Mouse (Mus musculus) spleen, adult 2 months (tissue): Measurements from ENCODE around the gene Aars2. TPM values are rescaled to one million over a fixed set of nuclear protein-coding genes. Genes with fewer than 3 reads are reported as not detected.

Experiments used
- DNase-seq, 2 experiments: peaks; one replicate each; pipeline versions ENCODE4 v3.0.0 to v3.0.0-alpha.2; 2012 to 2021; ENCODE audit warnings: low spot score in 2 of 2, low read depth in 1 of 2
- H3K27ac ChIP-seq: fragments of 200-500 bp; 2 replicates; pipeline ENCODE4 v1.5.1; 2012; ENCODE audit warnings: low read length, inconsistent platforms; ENCODE audit not compliant: insufficient read depth
- H3K27me3 ChIP-seq: fragments of 200-500 bp; 2 replicates; pipeline ENCODE4 v1.6.1; 2012; ENCODE audit warnings: mild to moderate bottlenecking, moderate library complexity, low read length, inconsistent platforms; ENCODE audit not compliant: control insufficient read depth, insufficient read depth
- H3K36me3 ChIP-seq: fragments of 200-500 bp; 2 replicates; pipeline ENCODE4 v1.6.1; 2012; ENCODE audit warnings: mild to moderate bottlenecking, low read length, inconsistent platforms; ENCODE audit not compliant: control insufficient read depth, insufficient read depth
- H3K4me1 ChIP-seq: fragments of 200-500 bp; 2 replicates; pipeline ENCODE4 v1.6.1; 2011; ENCODE audit warnings: inconsistent platforms; ENCODE audit not compliant: control insufficient read depth, insufficient read depth, insufficient read length
- H3K4me3 ChIP-seq: fragments of 200-500 bp; 2 replicates; pipeline ENCODE4 v1.5.1; 2011; ENCODE audit warnings: mild to moderate bottlenecking, inconsistent platforms; ENCODE audit not compliant: insufficient read depth, insufficient read length; ENCODE audit errors: extremely low read depth
- CTCF ChIP-seq: fragments of 200-500 bp; IDR thresholded peaks from 2 replicates; pipeline ENCODE4 v1.5.1; 2011; ENCODE audit warnings: mild to moderate bottlenecking, inconsistent platforms; ENCODE audit not compliant: insufficient read depth, insufficient read length, insufficient replicate concordance; ENCODE audit errors: extremely low read depth
- POLR2A ChIP-seq: fragments of 200-500 bp; IDR thresholded peaks from 2 replicates; pipeline ENCODE4 v1.6.1; 2011; ENCODE audit warnings: low read depth, low read length, inconsistent platforms
- WGBS: fragments of 180-500 bp; shearing (Covaris S2); methylation state at CpG from one replicate; pipeline ENCODE4 v1.1.7; 2018; 5-methylcytosine and 5-hydroxymethylcytosine counted together
- polyA plus RNA-seq: library from polyadenylated mRNA; depleted of rRNA; stranded (reverse); fragments of >200 nt; gene quantifications from 2 replicates; pipeline ENCODE4 v1.2.3, GENCODE M21; 2012

Aars2 gene
- polyA plus RNA-seq, 1 experiment, result 11.9 TPM

GRCm38 (mm10) chr17:45563655-45564530 lies 57.3 kb downstream of the Aars2 start, which contains the start of gene Slc35b2:
TSS of gene Slc35b2 (plus strand) at chr17:45563874.
- DNase-seq, result peak in 1 of 2 experiments; percentile 85
- TF ChIP-seq POLR2A, result peak; percentile 25
- TF ChIP-seq CTCF, result peak; percentile 83
- WGBS, result under 1% methylated on average over 46 of the region's 61 CpGs
- H3K27ac ChIP-seq, result peak within 1 kb of the TSS; percentile 84
- peak within 1 kb of the TSS; percentile 81 for H3K4me3 ChIP-seq
- H3K4me1 ChIP-seq, result peaks cover 5% of the 10 kb centered on the region
- H3K36me3 ChIP-seq, result peaks cover 42% of the 10 kb centered on the region
- H3K27me3 ChIP-seq, result no peaks in the 10 kb centered on the region

- Histone ChIP-seq H3K27me3 (no peaks in the 10 kb centered on the region), H3K36me3 (peaks cover 45% of the 10 kb centered on the region), H3K27ac (peak overlapping the region; percentile 84), H3K4me3 (peak overlapping the region; percentile 81), H3K4me1 (no peaks in the 10 kb centered on the region; the same call in none of the 2 replicates)
- TF ChIP-seq POLR2A (no peak), CTCF (no peak)
- WGBS, result 21% methylated on average over 18 of the region's 18 CpGs
- no peak for DNase-seq
These were observed 58.0 kb downstream of the Aars2 start for GRCm38 (mm10) chr17:45564531-45565084.

GRCm38 (mm10) chr17:45565103-45565502 lies 58.5 kb downstream of the Aars2 start:
- Histone ChIP-seq H3K4me3 (no peak overlapping the region), H3K36me3 (peaks cover 49% of the 10 kb centered on the region), H3K4me1 (no peaks in the 10 kb centered on the region; the same call in none of the 2 replicates), H3K27ac (no peak overlapping the region), H3K27me3 (no peaks in the 10 kb centered on the region)
- TF ChIP-seq POLR2A, result no peak
- TF ChIP-seq CTCF, result no peak
- WGBS, result 95% methylated on average over 11 of the region's 11 CpGs
- no peak for DNase-seq

GRCm38 (mm10) chr17:45566031-45566359 lies 59.4 kb downstream of the Aars2 start:
- no peaks in the 10 kb centered on the region; the same call in none of the 2 replicates for H3K4me1 ChIP-seq
- WGBS, result 69% methylated on average over 1 of the region's 1 CpGs
- TF ChIP-seq POLR2A, result no peak
- no peak for TF ChIP-seq CTCF
- H3K27me3 ChIP-seq, result no peaks in the 10 kb centered on the region
- H3K27ac ChIP-seq, result no peak overlapping the region
- no peak for DNase-seq
- no peak overlapping the region for H3K4me3 ChIP-seq
- peaks cover 51% of the 10 kb centered on the region for H3K36me3 ChIP-seq

GRCm38 (mm10) chr17:45566360-45567161 lies 59.9 kb downstream of the Aars2 start:
- DNase-seq, result no peak
- H3K4me3 ChIP-seq, result no peak overlapping the region
- no peaks in the 10 kb centered on the region for H3K27me3 ChIP-seq
- peaks cover 53% of the 10 kb centered on the region for H3K36me3 ChIP-seq
- H3K27ac ChIP-seq, result no peak overlapping the region
- TF ChIP-seq CTCF (no peak), POLR2A (no peak)
- H3K4me1 ChIP-seq, result no peaks in the 10 kb centered on the region; the same call in none of the 2 replicates
- 80% methylated on average over 18 of the region's 18 CpGs for WGBS

- Histone ChIP-seq H3K36me3 (peaks cover 48% of the 10 kb centered on the region), H3K27ac (no peak overlapping the region), H3K27me3 (no peaks in the 10 kb centered on the region), H3K4me3 (no peak overlapping the region), H3K4me1 (peaks cover 1% of the 10 kb centered on the region)
- TF ChIP-seq POLR2A (no peak), CTCF (no peak)
- WGBS, result 73% methylated on average over 4 of the region's 4 CpGs
- no peak for DNase-seq
These were observed 60.5 kb downstream of the Aars2 start for GRCm38 (mm10) chr17:45567162-45567601.
